Mouse (Mus musculus) heart, postnatal 0 days (tissue): ENCODE results near the gene Mep1a.

Source experiments
- CTCF ChIP-seq: IDR thresholded peaks from 2 replicates; pipeline ENCODE4 v1.5.1; 2016; ENCODE audit warnings: antibody characterized with exemption, control low read depth, low read depth
- EP300 ChIP-seq: IDR thresholded peaks from 2 replicates; pipeline ENCODE4 v1.6.1; 2016; ENCODE audit warnings: antibody characterized with exemption, low read depth

GRCm38 (mm10) chr17:43474775-43475174 lies 27.8 kb downstream of the Mep1a start:
- TF ChIP-seq CTCF (no peak), EP300 (no peak)
